ENCODE assay signal across 9 mouse cellular contexts in genomic region chr4:41390122-41390521, GRCm38 (mm10). TPM values are rescaled to one million over a fixed set of nuclear protein-coding genes. Genes with fewer than 3 reads are reported as not detected.
DNase-seq lines count a peak whose midpoint lies in the region; ATAC-seq and TF ChIP-seq lines count a peak whose summit lies in the region.
"Had no signal": no experiment of that assay in that cellular context is flagged by ENCODE, and none has a peak within 500 bp of the region (broad histone marks: within the 10 kb centered on the region; RNA-seq: fewer than 3 reads in every experiment).

No protein-coding gene starts in this region.

- no peaks in the 10 kb centered on the region for H3K27me3 ChIP-seq in Patski
- no peaks in the 10 kb centered on the region for H3K27me3 ChIP-seq in forebrain, embryonic 13.5 days
- H3K27me3 ChIP-seq: stomach, embryonic 15.5 days had no signal

- no peak for ATAC-seq in Patski
- peak; percentile 81 for ATAC-seq in forebrain, embryonic 13.5 days

- CTCF ChIA-PET in Patski (lab: Charles Lee): interaction anchor here (1.1 to 1.5 kb wide), 5 partner anchors 8 to 76 kb away, joined by 3 to 6 read pairs (median 3); no protein-coding TSS in a partner anchor

- TF ChIP-seq CTCF in Patski (IDR thresholded peaks at IDR 0.05): peak; percentile 90

- no peaks in the 10 kb centered on the region for H3K4me1 ChIP-seq in forebrain, embryonic 13.5 days
- H3K4me1 ChIP-seq: stomach, embryonic 15.5 days had no signal

- POLR2A ChIA-PET in Patski (lab: Charles Lee): no interaction called here

- H3K27ac ChIP-seq in forebrain, embryonic 13.5 days: no peak overlapping the region
- H3K27ac ChIP-seq: stomach, embryonic 15.5 days had no signal

- H3K4me3 ChIP-seq in forebrain, embryonic 13.5 days: no peak overlapping the region
- H3K4me3 ChIP-seq: stomach, embryonic 15.5 days had no signal

- no peaks in the 10 kb centered on the region for H3K9me3 ChIP-seq in forebrain, embryonic 13.5 days (replicated peaks)
- H3K9me3 ChIP-seq: stomach, embryonic 15.5 days had no signal

- H3K4me2 ChIP-seq in forebrain, embryonic 13.5 days: no peak overlapping the region
- H3K4me2 ChIP-seq: stomach, embryonic 15.5 days had no signal

- 30% methylated on average over 3 of the region's 3 CpGs for WGBS in forebrain, embryonic 13.5 days

- H3K9ac ChIP-seq in forebrain, embryonic 13.5 days: no peak overlapping the region
- H3K9ac ChIP-seq: stomach, embryonic 15.5 days had no signal

- H3K36me3 ChIP-seq in forebrain, embryonic 13.5 days (ENCODE audit: poor library complexity, severe bottlenecking): peaks cover 83% of the 10 kb centered on the region

- DNase-seq in Patski (ENCODE audit: low read depth, low spot score): peak; percentile 24
- DNase-seq in c-Kit-positive CD71-positive TER-119-positive erythroid progenitor cells, embryonic 14.5 days (ENCODE audit: low spot score): peak; percentile 74
- DNase-seq in heart, postnatal 4 days: peak; percentile 87
- DNase-seq in layer of hippocampus, postnatal 25 days (ENCODE audit: extremely low spot score in 1 of 2, low spot score in 1 of 2): peak; percentile 70 to 89
- peak; percentile 82 for DNase-seq in lung, postnatal 25 days (ENCODE audit: low spot score)
- peak; percentile 73 for DNase-seq in right cerebral cortex, postnatal 25 days
- DNase-seq in urinary bladder, postnatal 4 days (ENCODE audit: low spot score in 2 of 2): peak; percentile 69 to 85

- in situ Hi-C loops in Patski (cut with MboI; ENCODE audit: low pct_unique_long_range_greater_than_20kb): no loop called here

RNA-seq across cellular contexts. Expression of gene Ubap1, which starts 41.3 kb away (rescaled TPM):
- polyA plus RNA-seq in Patski (2021): 42.6 TPM
- 67.2 and 69.1 TPM in 2 replicates for polyA plus RNA-seq in forebrain, embryonic 13.5 days (2015; fragmentation: Nextera tagmentation; extraction: Ambion mirVana)
- 10 to 100 TPM; 35.1 to 38.4 TPM for total RNA-seq in heart, postnatal 4 days (2021)
- total RNA-seq in layer of hippocampus, postnatal 25 days (2021): 10 to 100 TPM; 41.4 to 42.1 TPM

Comparison
In these comparisons a context has a peak if more than half of its experiments do, and no peak if none do; other contexts are left out.
1. DNase-seq: peak in every context shown above with its lines; median percentile 87 in heart, postnatal 4 days; 82 in lung, postnatal 25 days; 80 in layer of hippocampus, postnatal 25 days; 77 in urinary bladder, postnatal 4 days; 74 in c-Kit-positive CD71-positive TER-119-positive erythroid progenitor cells, embryonic 14.5 days; 73 in right cerebral cortex, postnatal 25 days; 24 in Patski.